Mouse (Mus musculus): ENCODE data around the gene Gm38655.

GRCm38 (mm10) chr17:25189091-25189490, 13.8 kb upstream of the Gm38655 start:
- TF ChIP-seq CTCF (IDR thresholded peaks at IDR 0.05; ENCODE audit: control insufficient read depth, insufficient read depth, low read length) (no peak), POLR2A (IDR thresholded peaks at IDR 0.05; ENCODE audit: borderline replicate concordance, control insufficient read depth, low read depth, low read length) (no peak)
